Mouse (Mus musculus): Measurements from ENCODE around the gene Rabep1. TPM values are rescaled to one million over a fixed set of nuclear protein-coding genes. Genes with fewer than 3 reads are reported as not detected.
A peak's percentile ranks its signal among the peaks of the same experiment; 100 is the strongest.

The Rabep1 gene
- polyA plus RNA-seq, 1 experiment = 11.9 TPM

GRCm38 (mm10) chr11:70944935-70945817, 100.6 kb downstream of the Rabep1 start:
- TF ChIP-seq CTCF (IDR thresholded peaks at IDR 0.05; ENCODE audit: control insufficient read depth, insufficient read depth, insufficient read length) (no peak), FOSL1 (IDR thresholded peaks at IDR 0.05; ENCODE audit: insufficient read depth, low read length, poor library complexity, severe bottlenecking) (no peak), CEBPB (IDR thresholded peaks at IDR 0.05; ENCODE audit: low read depth) (no peak), MYOG (IDR thresholded peaks at IDR 0.05; ENCODE audit: control insufficient read depth, extremely low read depth, insufficient read length) (no peak), MYOD1 (IDR thresholded peaks at IDR 0.05; ENCODE audit: control insufficient read depth, insufficient read length, low read depth) (no peak), MAX (IDR thresholded peaks at IDR 0.05) (no peak), USF1 (IDR thresholded peaks at IDR 0.05; ENCODE audit: low read depth) (no peak)
- Histone ChIP-seq H3K79me3 (ENCODE audit: low read depth) (no peaks in the 10 kb centered on the region), H3K4me3 (ENCODE audit: insufficient read depth, poor library complexity, severe bottlenecking) (no peak overlapping the region), H3K27me3 (ENCODE audit: control insufficient read depth, insufficient read depth, insufficient read length) (no peaks in the 10 kb centered on the region), H3ac (ENCODE audit: control insufficient read depth, insufficient read length, low read depth) (no peak overlapping the region), H3K79me2 (ENCODE audit: control insufficient read depth, insufficient read depth) (no peaks in the 10 kb centered on the region), H3K36me3 (ENCODE audit: control insufficient read depth, insufficient read depth) (peaks cover 98% of the 10 kb centered on the region)

- Histone ChIP-seq H3K79me2 (ENCODE audit: control insufficient read depth, insufficient read depth) (no peaks in the 10 kb centered on the region), H3K27me3 (ENCODE audit: control insufficient read depth, insufficient read depth, insufficient read length) (no peaks in the 10 kb centered on the region), H3K4me3 (ENCODE audit: insufficient read depth, poor library complexity, severe bottlenecking) (no peak overlapping the region), H3K79me3 (ENCODE audit: low read depth) (no peaks in the 10 kb centered on the region), H3ac (ENCODE audit: control insufficient read depth, insufficient read length, low read depth) (no peak overlapping the region), H3K36me3 (ENCODE audit: control insufficient read depth, insufficient read depth) (peaks cover 91% of the 10 kb centered on the region)
- TF ChIP-seq FOSL1 (IDR thresholded peaks at IDR 0.05; ENCODE audit: insufficient read depth, low read length, poor library complexity, severe bottlenecking) (no peak), MAX (IDR thresholded peaks at IDR 0.05) (no peak), USF1 (IDR thresholded peaks at IDR 0.05; ENCODE audit: low read depth) (no peak), MYOG (IDR thresholded peaks at IDR 0.05; ENCODE audit: control insufficient read depth, extremely low read depth, insufficient read length) (no peak), CEBPB (IDR thresholded peaks at IDR 0.05; ENCODE audit: low read depth) (no peak), CTCF (IDR thresholded peaks at IDR 0.05; ENCODE audit: control insufficient read depth, insufficient read depth, insufficient read length) (no peak), MYOD1 (IDR thresholded peaks at IDR 0.05; ENCODE audit: control insufficient read depth, insufficient read length, low read depth) (no peak)
Observed at GRCm38 (mm10) chr11:70954711-70955110, 110.1 kb downstream of the Rabep1 start.

- Histone ChIP-seq H3K79me3 (ENCODE audit: low read depth) (peaks cover 4% of the 10 kb centered on the region), H3K79me2 (ENCODE audit: control insufficient read depth, insufficient read depth) (peaks cover 26% of the 10 kb centered on the region), H3K36me3 (ENCODE audit: control insufficient read depth, insufficient read depth) (peaks cover 96% of the 10 kb centered on the region), H3K27me3 (ENCODE audit: control insufficient read depth, insufficient read depth, insufficient read length) (no peaks in the 10 kb centered on the region), H3ac (ENCODE audit: control insufficient read depth, insufficient read length, low read depth) (no peak overlapping the region), H3K4me3 (ENCODE audit: insufficient read depth, poor library complexity, severe bottlenecking) (no peak overlapping the region)
- no peak for TF ChIP-seq USF1 (IDR thresholded peaks at IDR 0.05; ENCODE audit: low read depth)
- no peak for TF ChIP-seq MYOG (IDR thresholded peaks at IDR 0.05; ENCODE audit: control insufficient read depth, extremely low read depth, insufficient read length)
- TF ChIP-seq FOSL1 (IDR thresholded peaks at IDR 0.05; ENCODE audit: insufficient read depth, low read length, poor library complexity, severe bottlenecking) = no peak
- no peak for TF ChIP-seq MYOD1 (IDR thresholded peaks at IDR 0.05; ENCODE audit: control insufficient read depth, insufficient read length, low read depth)
- no peak for TF ChIP-seq MAX (IDR thresholded peaks at IDR 0.05)
- TF ChIP-seq CTCF (IDR thresholded peaks at IDR 0.05; ENCODE audit: control insufficient read depth, insufficient read depth, insufficient read length) = no peak
- no peak for TF ChIP-seq CEBPB (IDR thresholded peaks at IDR 0.05; ENCODE audit: low read depth)
Observed at GRCm38 (mm10) chr11:70960786-70961554, 116.4 kb downstream of the Rabep1 start.

- Histone ChIP-seq H3K79me3 (ENCODE audit: low read depth) (peaks cover 21% of the 10 kb centered on the region), H3ac (ENCODE audit: control insufficient read depth, insufficient read length, low read depth) (no peak overlapping the region), H3K4me3 (ENCODE audit: insufficient read depth, poor library complexity, severe bottlenecking) (no peak overlapping the region), H3K79me2 (ENCODE audit: control insufficient read depth, insufficient read depth) (peaks cover 54% of the 10 kb centered on the region), H3K36me3 (ENCODE audit: control insufficient read depth, insufficient read depth) (peaks cover 73% of the 10 kb centered on the region), H3K27me3 (ENCODE audit: control insufficient read depth, insufficient read depth, insufficient read length) (no peaks in the 10 kb centered on the region)
- TF ChIP-seq USF1 (IDR thresholded peaks at IDR 0.05; ENCODE audit: low read depth) (no peak), CEBPB (IDR thresholded peaks at IDR 0.05; ENCODE audit: low read depth) (no peak), MYOD1 (IDR thresholded peaks at IDR 0.05; ENCODE audit: control insufficient read depth, insufficient read length, low read depth) (no peak), MAX (IDR thresholded peaks at IDR 0.05) (no peak), FOSL1 (IDR thresholded peaks at IDR 0.05; ENCODE audit: insufficient read depth, low read length, poor library complexity, severe bottlenecking) (no peak), CTCF (IDR thresholded peaks at IDR 0.05; ENCODE audit: control insufficient read depth, insufficient read depth, insufficient read length) (no peak), MYOG (IDR thresholded peaks at IDR 0.05; ENCODE audit: control insufficient read depth, extremely low read depth, insufficient read length) (no peak)
Observed at GRCm38 (mm10) chr11:70964222-70964907, 119.8 kb downstream of the Rabep1 start.

- Histone ChIP-seq H3K79me2 (ENCODE audit: control insufficient read depth, insufficient read depth) (peaks cover 50% of the 10 kb centered on the region), H3K4me3 (ENCODE audit: insufficient read depth, poor library complexity, severe bottlenecking) (peak overlapping the region; percentile 99), H3K36me3 (ENCODE audit: control insufficient read depth, insufficient read depth) (peaks cover 45% of the 10 kb centered on the region), H3K27me3 (ENCODE audit: control insufficient read depth, insufficient read depth, insufficient read length) (no peaks in the 10 kb centered on the region), H3ac (ENCODE audit: control insufficient read depth, insufficient read length, low read depth) (peak overlapping the region; percentile 96), H3K79me3 (ENCODE audit: low read depth) (peaks cover 19% of the 10 kb centered on the region)
- TF ChIP-seq CEBPB (IDR thresholded peaks at IDR 0.05; ENCODE audit: low read depth) = no peak
- no peak for TF ChIP-seq USF1 (IDR thresholded peaks at IDR 0.05; ENCODE audit: low read depth)
- no peak for TF ChIP-seq MYOG (IDR thresholded peaks at IDR 0.05; ENCODE audit: control insufficient read depth, extremely low read depth, insufficient read length)
- TF ChIP-seq MYOD1 (IDR thresholded peaks at IDR 0.05; ENCODE audit: control insufficient read depth, insufficient read length, low read depth) = no peak
- TF ChIP-seq CTCF (IDR thresholded peaks at IDR 0.05; ENCODE audit: control insufficient read depth, insufficient read depth, insufficient read length) = no peak
- TF ChIP-seq FOSL1 (IDR thresholded peaks at IDR 0.05; ENCODE audit: insufficient read depth, low read length, poor library complexity, severe bottlenecking) = no peak
- no peak for TF ChIP-seq MAX (IDR thresholded peaks at IDR 0.05)
Observed at GRCm38 (mm10) chr11:70969271-70969794, 124.8 kb downstream of the Rabep1 start.
